Mouse (Mus musculus) thymus, postnatal 36 days (tissue): ENCODE measurements around the gene Mb21d2.

Experiments
- DNase-seq, 2 experiments: peaks; one replicate each; pipeline ENCODE4 v3.0.0; 2022; ENCODE audit warnings: mixed read lengths in 2 of 2

Mb21d2 gene

DNA sequence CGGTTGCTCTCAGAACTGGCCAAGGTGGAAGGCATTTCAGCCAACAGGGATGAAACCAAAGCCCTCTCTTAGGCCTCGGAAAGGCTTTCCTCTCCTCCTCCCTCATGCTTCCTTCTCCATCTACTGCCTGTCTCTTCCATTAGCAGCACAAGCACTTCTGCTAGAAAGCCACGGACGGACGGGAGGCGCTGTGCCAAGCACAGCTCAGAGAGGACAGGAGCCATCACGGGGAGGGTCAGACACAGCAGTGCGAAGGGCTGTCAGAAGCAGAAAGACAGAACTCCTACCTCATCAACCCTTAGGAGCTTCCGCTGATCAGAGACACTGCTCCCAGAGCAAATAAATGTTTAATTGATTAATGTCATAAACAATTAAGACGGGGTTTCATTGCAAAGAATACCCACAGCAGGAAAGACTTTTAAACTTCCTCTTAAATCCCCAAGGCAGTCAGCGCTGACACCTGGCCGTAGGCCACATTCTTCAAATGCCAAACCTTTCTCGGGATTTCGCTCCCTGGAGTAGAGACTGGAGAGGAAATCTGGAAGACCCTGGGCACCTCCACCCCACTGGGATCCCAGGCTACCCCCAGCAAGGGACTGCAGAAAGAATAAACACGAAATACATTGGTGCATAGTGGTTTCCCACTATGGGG is 30.8 kb downstream of the Mb21d2 start:
- DNase-seq = no peak

- DNase-seq = no peak
Measured at GRCm38 (mm10) chr16:28896571-28896970, 32.9 kb downstream of the Mb21d2 start.

- DNase-seq = no peak
Measured at GRCm38 (mm10) chr16:28894872-28895271, 34.6 kb downstream of the Mb21d2 start.

- DNase-seq = no peak
Measured at GRCm38 (mm10) chr16:28893266-28893665, 36.2 kb downstream of the Mb21d2 start.

- no peak for DNase-seq
Measured at GRCm38 (mm10) chr16:28886201-28886745, 43.2 kb downstream of the Mb21d2 start.

DNA sequence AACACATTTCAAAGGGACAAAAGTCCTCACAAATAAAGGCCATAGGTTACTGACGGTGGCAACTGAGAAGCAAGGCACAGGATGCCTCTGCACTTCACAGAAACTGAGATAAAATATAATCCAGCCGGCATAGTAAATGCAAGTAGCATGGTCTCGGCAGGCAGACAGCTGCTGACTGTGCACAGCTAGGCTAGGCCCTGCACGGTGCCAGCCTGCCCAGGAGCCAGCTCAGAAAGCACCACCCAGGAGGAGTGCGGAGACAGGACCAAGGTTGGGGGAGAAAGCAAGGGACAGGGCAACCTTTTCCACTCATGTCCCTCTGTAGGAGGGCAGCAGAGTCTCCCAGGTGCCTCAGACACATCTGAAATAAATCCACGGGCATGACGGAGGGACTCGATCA is 44.0 kb downstream of the Mb21d2 start:
- DNase-seq = no peak

DNA sequence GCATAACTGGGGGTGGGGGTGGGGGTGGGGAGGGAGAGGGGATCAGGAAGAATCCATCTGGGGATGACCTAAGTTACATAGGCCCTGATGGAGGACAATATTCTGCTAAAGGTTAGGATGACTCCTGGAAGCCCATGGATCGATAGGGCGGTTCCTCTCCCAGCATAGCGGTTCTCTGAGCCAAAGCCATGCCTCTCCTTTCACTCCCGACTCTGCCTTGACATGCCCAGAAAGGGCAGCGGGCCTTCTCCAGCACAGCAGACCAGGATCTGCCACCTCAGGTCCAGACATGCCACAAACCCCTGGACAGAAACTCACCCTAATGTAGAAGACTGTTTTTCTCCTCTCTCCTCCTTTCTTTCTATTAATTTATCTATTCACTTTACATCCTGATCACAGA is 44.8 kb downstream of the Mb21d2 start:
- DNase-seq = no peak

DNA sequence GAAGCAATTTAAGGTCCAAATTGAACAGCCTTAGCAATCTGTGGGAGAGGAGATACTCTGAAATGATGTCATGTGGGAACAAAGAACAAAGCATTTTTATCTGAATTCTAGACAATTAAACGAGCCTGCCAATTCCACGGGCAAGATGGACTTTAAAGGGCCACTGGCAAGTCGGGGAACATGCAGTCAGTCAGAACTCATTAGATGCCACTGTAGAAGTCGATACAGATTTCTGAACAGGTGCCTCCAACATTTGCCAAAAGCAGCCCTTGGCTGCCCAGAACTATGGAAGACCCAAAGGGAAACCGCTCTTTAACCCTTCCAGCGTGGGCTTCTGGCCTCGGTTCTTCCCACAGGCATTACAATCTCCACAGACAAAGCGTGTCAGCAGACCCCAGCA is 45.8 kb downstream of the Mb21d2 start:
- DNase-seq = no peak

GRCm38 (mm10) chr16:28882687-28883428 is 46.6 kb downstream of the Mb21d2 start:
- no peak for DNase-seq

DNA sequence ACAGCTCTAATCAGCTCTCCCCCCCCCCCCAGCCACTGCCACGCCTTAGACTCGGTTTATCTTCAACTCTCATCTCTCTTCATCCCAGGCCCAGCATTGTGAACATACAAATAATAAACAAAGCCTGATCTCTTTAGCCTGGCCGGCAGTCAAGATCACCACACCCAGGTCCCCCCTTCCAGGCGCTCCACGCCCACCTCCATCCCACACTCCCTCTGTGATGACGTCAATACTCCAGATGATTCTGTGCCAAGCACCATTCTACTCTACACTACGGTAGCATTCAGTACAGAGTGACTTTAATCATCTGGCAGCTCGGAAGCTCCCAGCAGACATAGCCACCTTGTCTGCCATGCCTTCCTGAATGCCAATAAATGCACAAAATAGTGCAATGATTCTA is 47.7 kb downstream of the Mb21d2 start:
- DNase-seq = no peak

DNA sequence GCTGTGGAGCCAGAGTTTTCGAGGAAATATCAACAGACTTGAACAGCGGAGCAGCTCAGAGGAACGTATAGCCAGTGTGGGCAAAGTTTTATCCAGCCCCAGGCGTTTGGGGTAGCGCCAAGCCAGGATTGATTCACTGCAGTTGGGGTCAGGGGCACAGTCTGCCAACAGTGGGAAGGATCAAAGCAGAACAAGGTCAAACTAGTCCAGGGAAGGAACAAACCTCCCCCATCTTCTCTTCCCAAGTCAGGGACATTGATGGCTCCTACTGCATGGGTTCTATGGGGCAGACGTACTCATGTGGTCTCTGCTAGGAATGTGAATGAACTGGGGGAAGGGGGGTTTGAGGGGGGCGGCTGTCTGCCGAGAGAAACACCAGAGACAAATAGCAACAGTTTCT is 48.7 kb downstream of the Mb21d2 start:
- no peak for DNase-seq

- DNase-seq = no peak
Measured at GRCm38 (mm10) chr16:28880307-28880681, 49.2 kb downstream of the Mb21d2 start.

GRCm38 (mm10) chr16:28879636-28880306 is 49.7 kb downstream of the Mb21d2 start:
- no peak for DNase-seq

GRCm38 (mm10) chr16:28877162-28877662 is 52.3 kb downstream of the Mb21d2 start:
- no peak for DNase-seq

DNA sequence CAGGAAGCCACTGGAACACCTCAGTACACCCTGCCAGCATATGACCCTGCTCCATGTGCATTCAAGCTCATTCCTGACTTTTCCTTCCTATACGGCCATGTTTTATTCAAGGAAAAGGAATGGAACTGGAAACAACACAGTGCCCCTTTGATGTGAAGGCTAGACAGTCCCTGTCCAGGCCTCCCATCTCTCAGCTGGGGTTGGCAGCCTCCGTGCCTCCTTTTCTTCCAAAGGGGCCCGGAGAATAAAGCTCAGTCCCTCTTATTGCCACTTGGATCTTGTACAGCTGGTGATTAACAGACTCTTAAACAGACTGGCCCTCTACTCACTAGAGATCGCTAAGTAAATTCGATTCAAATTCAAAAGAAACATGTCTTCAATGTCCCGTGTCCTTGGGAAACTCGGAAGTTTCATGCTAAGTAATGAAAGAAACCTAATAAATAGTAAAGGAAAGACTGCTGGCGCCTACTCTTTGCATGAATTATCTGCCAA is 56.0 kb downstream of the Mb21d2 start:
- no peak for DNase-seq

GRCm38 (mm10) chr16:28870860-28871259 is 58.6 kb downstream of the Mb21d2 start:
- DNase-seq = no peak

GRCm38 (mm10) chr16:28870456-28870855 is 59.0 kb downstream of the Mb21d2 start:
- no peak for DNase-seq

- DNase-seq = no peak
Measured at GRCm38 (mm10) chr16:28868864-28869263, 60.6 kb downstream of the Mb21d2 start.

DNA sequence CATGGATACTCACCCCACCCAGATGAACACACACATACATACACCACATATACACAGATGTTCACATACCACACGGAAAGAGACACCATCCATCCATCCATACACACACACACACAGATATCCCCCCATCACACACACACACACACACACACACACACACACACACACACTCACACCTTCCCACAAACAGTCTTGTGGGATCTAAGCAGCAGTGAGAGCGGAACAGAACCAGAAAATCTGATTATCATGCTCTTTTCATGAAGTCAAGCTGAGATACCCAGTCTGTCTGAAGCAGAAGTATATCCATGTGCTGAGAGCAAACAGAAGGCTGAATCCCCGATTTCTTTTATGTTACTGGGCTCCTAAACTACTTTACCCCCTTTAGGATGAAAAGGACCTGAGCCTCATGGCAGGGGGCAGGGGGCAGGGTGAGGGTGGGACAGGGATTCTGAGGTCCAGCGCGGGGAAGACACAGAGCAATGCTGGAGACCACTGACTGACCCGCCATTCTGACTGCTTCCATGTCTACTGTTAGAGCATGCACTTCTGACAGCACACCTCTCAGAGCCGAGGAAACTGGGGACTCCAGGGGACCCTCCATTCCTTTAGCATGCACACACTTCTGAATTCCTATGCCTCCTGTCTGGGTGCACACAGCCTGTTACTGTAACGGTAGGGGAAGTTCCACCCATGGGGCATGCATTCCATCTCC is 62.7 kb downstream of the Mb21d2 start:
- DNase-seq = no peak

GRCm38 (mm10) chr16:28863616-28864015 is 65.9 kb downstream of the Mb21d2 start:
- no peak for DNase-seq

DNA sequence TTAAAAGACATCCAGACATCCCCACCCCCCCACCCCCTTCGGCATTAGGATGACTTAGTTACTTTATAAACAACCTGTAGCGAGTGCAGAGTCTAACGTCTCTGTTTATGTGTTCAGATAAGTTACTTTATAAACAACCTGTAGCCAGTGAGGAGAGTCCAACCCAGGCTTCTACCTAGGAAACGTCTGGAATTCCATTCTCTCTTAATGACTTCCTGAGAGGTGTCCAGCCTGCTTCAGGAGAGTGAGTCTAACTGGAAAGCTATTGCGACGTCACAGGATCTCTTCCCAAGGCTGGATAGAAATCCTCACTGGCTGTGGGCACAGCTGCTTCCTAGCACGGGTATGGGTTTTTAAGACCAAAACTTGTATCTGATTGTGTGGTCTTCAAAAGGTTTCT is 67.4 kb downstream of the Mb21d2 start:
- DNase-seq = no peak

DNA sequence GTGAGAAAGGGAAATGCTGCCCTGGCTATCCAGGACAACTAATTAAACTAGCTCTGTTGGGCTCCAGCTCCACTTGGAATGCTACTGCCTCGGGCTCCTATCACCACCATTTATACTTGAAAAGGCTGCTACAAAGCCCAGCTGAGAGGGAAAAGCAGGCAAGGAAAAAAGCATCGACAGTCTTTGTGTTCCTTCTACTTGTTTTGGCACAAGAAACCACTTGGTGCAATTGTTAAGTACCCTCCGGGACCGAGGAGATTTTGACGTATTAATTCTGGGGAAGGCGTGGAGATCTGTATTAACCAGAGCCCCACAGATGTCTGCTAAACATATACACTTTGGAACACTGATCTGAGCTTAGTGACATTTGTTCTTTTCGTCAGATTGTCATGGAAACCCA is 69.8 kb downstream of the Mb21d2 start:
- DNase-seq = no peak

DNA sequence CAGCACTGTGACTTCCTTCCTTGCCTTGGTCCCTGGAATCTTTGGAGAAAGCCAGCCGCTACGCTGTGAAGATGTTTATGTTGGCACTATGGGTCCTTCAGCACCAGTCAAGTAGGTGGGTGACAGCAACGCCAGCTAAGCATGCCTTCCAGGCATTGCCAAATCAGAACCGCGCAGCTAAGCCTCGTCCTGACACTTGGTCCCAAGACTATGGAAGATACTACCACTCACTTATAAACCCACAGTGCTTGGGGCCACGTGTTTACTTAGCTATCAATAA is 70.5 kb downstream of the Mb21d2 start:
- no peak for DNase-seq
